In the genomic region with DNA sequence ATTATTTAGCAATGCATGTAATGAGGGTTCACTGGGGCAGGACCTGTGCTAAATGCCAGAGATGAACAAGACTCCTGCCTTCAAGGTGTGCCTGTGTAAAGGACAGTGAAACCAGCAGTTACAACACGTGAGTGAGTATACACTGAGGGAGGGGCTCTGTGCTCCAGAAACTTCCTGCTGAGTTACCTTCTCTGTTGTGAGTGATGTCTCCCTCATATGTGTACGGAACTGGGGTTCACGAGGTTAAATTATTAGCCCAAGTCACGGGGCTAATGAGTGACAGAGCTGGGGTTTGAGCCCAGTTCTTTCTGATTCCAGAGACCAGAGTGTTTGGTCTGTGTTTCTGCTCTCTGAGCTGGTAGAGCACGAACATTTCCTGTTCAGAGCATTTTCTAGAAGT, we compare ENCODE assay signal across 9 mouse cellular contexts.
DNase-seq lines count a peak whose midpoint lies in the region; ATAC-seq and TF ChIP-seq lines count a peak whose summit lies in the region.
"Had no signal": no experiment of that assay in that cellular context is flagged by ENCODE, and none has a peak within 500 bp of the region (broad histone marks: within the 10 kb centered on the region; RNA-seq: fewer than 3 reads in every experiment).

No protein-coding gene starts in this region.

- H3K9me3 ChIP-seq in kidney, embryonic 16.5 days (ENCODE audit: low read length), result no peaks in the 10 kb centered on the region
- H3K9me3 ChIP-seq in stomach, postnatal 0 days (ENCODE audit: control insufficient read depth, low read length), result no peaks in the 10 kb centered on the region
- no peaks in the 10 kb centered on the region for H3K9me3 ChIP-seq in forebrain, embryonic 14.5 days (replicated peaks; ENCODE audit: control insufficient read depth, low read length)
- H3K9me3 ChIP-seq: midbrain, embryonic 10.5 days had no signal

- H3K9ac ChIP-seq in kidney, embryonic 16.5 days (replicated peaks; ENCODE audit: low read length), result no peak overlapping the region
- H3K9ac ChIP-seq in stomach, postnatal 0 days (ENCODE audit: low read length), result no peak overlapping the region
- no peak overlapping the region for H3K9ac ChIP-seq in forebrain, embryonic 14.5 days (ENCODE audit: low read length)

- H3K36me3 ChIP-seq in kidney, adult 2 months (ENCODE audit: control insufficient read depth, insufficient read depth, low read length), result no peaks in the 10 kb centered on the region
- no peaks in the 10 kb centered on the region for H3K36me3 ChIP-seq in kidney, embryonic 16.5 days (ENCODE audit: insufficient read depth, low read length)
- no peaks in the 10 kb centered on the region for H3K36me3 ChIP-seq in stomach, postnatal 0 days (ENCODE audit: control insufficient read depth, insufficient read depth, low read length)
- H3K36me3 ChIP-seq in forebrain, embryonic 14.5 days (ENCODE audit: control insufficient read depth, insufficient read depth, low read length), result no peaks in the 10 kb centered on the region
- H3K36me3 ChIP-seq: midbrain, embryonic 10.5 days had no signal

- H3K4me2 ChIP-seq in kidney, embryonic 16.5 days (replicated peaks; ENCODE audit: low read depth, low read length), result no peak overlapping the region
- no peak overlapping the region for H3K4me2 ChIP-seq in stomach, postnatal 0 days (replicated peaks; ENCODE audit: low read depth)
- H3K4me2 ChIP-seq in forebrain, embryonic 14.5 days (ENCODE audit: low read length), result no peak overlapping the region

- TF ChIP-seq CTCF in kidney, adult 2 months (conservative IDR thresholded peaks at IDR 0.05; ENCODE audit: insufficient read depth, insufficient read length, low read depth, low read length), result no peak
- TF ChIP-seq CTCF in stomach, postnatal 0 days (IDR thresholded peaks at IDR 0.05; ENCODE audit: low read depth), result no peak

- no peaks in the 10 kb centered on the region for H3K27me3 ChIP-seq in kidney, adult 2 months (replicated peaks; ENCODE audit: control insufficient read depth, insufficient read depth, low read length)
- no peaks in the 10 kb centered on the region for H3K27me3 ChIP-seq in kidney, embryonic 16.5 days (ENCODE audit: insufficient read depth, low read length)
- H3K27me3 ChIP-seq in stomach, postnatal 0 days (ENCODE audit: control insufficient read depth, insufficient read depth, low read length), result no peaks in the 10 kb centered on the region
- no peaks in the 10 kb centered on the region for H3K27me3 ChIP-seq in forebrain, embryonic 14.5 days (replicated peaks; ENCODE audit: control insufficient read depth, insufficient read depth, low read length)

- no peak for TF ChIP-seq POLR2A in kidney, adult 2 months (IDR thresholded peaks at IDR 0.05; ENCODE audit: low read depth, low read length)

- H3K4me3 ChIP-seq in kidney, adult 2 months (ENCODE audit: insufficient read depth, low read depth, low read length), result no peak overlapping the region
- no peak overlapping the region for H3K4me3 ChIP-seq in kidney, embryonic 16.5 days (ENCODE audit: low read length)
- no peak overlapping the region for H3K4me3 ChIP-seq in stomach, postnatal 0 days (ENCODE audit: low read depth, low read length)
- H3K4me3 ChIP-seq in forebrain, embryonic 14.5 days (ENCODE audit: low read depth, low read length), result no peak overlapping the region
- H3K4me3 ChIP-seq: midbrain, embryonic 10.5 days had no signal

- peaks cover 54% of the 10 kb centered on the region for H3K4me1 ChIP-seq in kidney, adult 2 months (ENCODE audit: control insufficient read depth, insufficient read depth, low read length)
- peaks cover 11% of the 10 kb centered on the region for H3K4me1 ChIP-seq in kidney, embryonic 16.5 days (ENCODE audit: insufficient read depth, low read length)
- H3K4me1 ChIP-seq in stomach, postnatal 0 days (replicated peaks; ENCODE audit: control insufficient read depth, insufficient read depth), result no peaks in the 10 kb centered on the region; the same call in 1 of the 2 replicates
- peaks cover 9% of the 10 kb centered on the region; the same call in 1 of the 2 replicates for H3K4me1 ChIP-seq in forebrain, embryonic 14.5 days (ENCODE audit: control insufficient read depth, insufficient read depth, low read length)

- ATAC-seq in kidney, embryonic 16.5 days (ENCODE audit: low FRiP score, low TSS enrichment), result no peak
- ATAC-seq in activated CD4-positive, CD25-positive, alpha-beta regulatory T cell, adult 4 months, result peak; percentile 53
- ATAC-seq in stomach, postnatal 0 days (ENCODE audit: low FRiP score, low TSS enrichment), result peak; percentile 74
- no peak for ATAC-seq in forebrain, embryonic 14.5 days
- ATAC-seq in megakaryocyte progenitor cell, adult 5-6 weeks (replicated peaks; ENCODE audit: poor library complexity), result no peak
- no peak for ATAC-seq in megakaryocyte-erythroid progenitor cell, adult 5-6 weeks (replicated peaks; ENCODE audit: low FRiP score, low TSS enrichment, poor library complexity, severe bottlenecking)

- TF ChIP-seq EP300 in stomach, postnatal 0 days (optimal IDR thresholded peaks at IDR 0.05), result no peak

- H3K27ac ChIP-seq in kidney, adult 2 months (ENCODE audit: insufficient read depth, low read depth, low read length), result peak overlapping the region; percentile 72
- H3K27ac ChIP-seq in kidney, embryonic 16.5 days (ENCODE audit: low read length), result no peak overlapping the region
- H3K27ac ChIP-seq in stomach, postnatal 0 days (replicated peaks), result no peak overlapping the region
- H3K27ac ChIP-seq in forebrain, embryonic 14.5 days (ENCODE audit: low read depth, low read length), result no peak overlapping the region
- H3K27ac ChIP-seq: midbrain, embryonic 10.5 days had no signal

- DNase-seq in kidney, adult 2 months, result peak; percentile 89
- peak; percentile 34 for DNase-seq in liver
- no peak for DNase-seq in stomach, postnatal 0 days (ENCODE audit: low spot score)
- DNase-seq in forebrain, embryonic 14.5 days (ENCODE audit: low spot score), result no peak

- WGBS in kidney, adult 2 months, result 28% methylated on average over 5 of the region's 5 CpGs
- WGBS in kidney, embryonic 16.5 days, result 52% methylated on average over 5 of the region's 5 CpGs
- 56% methylated on average over 5 of the region's 5 CpGs for WGBS in stomach, postnatal 0 days
- 83% methylated on average over 5 of the region's 5 CpGs for WGBS in forebrain, embryonic 14.5 days

Comparison
In these comparisons a context has a peak if more than half of its experiments do, and no peak if none do; other contexts are left out.
1. DNase-seq: peak in kidney, adult 2 months (single experiment) and liver (single experiment); none in stomach, postnatal 0 days (single experiment) and forebrain, embryonic 14.5 days (single experiment).
2. ATAC-seq: peak in activated CD4-positive, CD25-positive, alpha-beta regulatory T cell, adult 4 months (single experiment) and stomach, postnatal 0 days (single experiment); none in kidney, embryonic 16.5 days (single experiment), forebrain, embryonic 14.5 days (single experiment), megakaryocyte progenitor cell, adult 5-6 weeks (single experiment) and megakaryocyte-erythroid progenitor cell, adult 5-6 weeks (single experiment).